Mouse (Mus musculus): ENCODE data around the gene Pxdn. TPM values are rescaled to one million over a fixed set of nuclear protein-coding genes. Genes with fewer than 3 reads are reported as not detected.

The Pxdn gene
- total RNA-seq (2014; rRNA removed), result 81.9 and 84.2 TPM in 2 replicates
- 18.9 and 19.8 TPM in 2 replicates for polyA plus RNA-seq (2015; fragmentation: Nextera tagmentation; extraction: Ambion mirVana)

GRCm38 (mm10) chr12:29937308-29937707 is at the start of gene Pxdn:
Pxdn (plus strand) TSS chr12:29937608.
- H3K27ac ChIP-seq (ENCODE audit: low read depth, low read length), result peak within 1 kb of the TSS; percentile 80
- no peak for ATAC-seq (ENCODE audit: low FRiP score)
- no peak for DNase-seq (ENCODE audit: low spot score)
- H3K9ac ChIP-seq (replicated peaks; ENCODE audit: low read length, poor library complexity, severe bottlenecking), result peak within 1 kb of the TSS; percentile 82
- peaks cover 18% of the 10 kb centered on the region for H3K4me1 ChIP-seq (ENCODE audit: insufficient read depth, low read length)
- peak within 1 kb of the TSS; percentile 79 for H3K4me2 ChIP-seq (ENCODE audit: low read depth, low read length, poor library complexity, severe bottlenecking)
- no peaks in the 10 kb centered on the region for H3K9me3 ChIP-seq (ENCODE audit: low read length)
- no peaks in the 10 kb centered on the region for H3K27me3 ChIP-seq (ENCODE audit: insufficient read depth, low read length)
- H3K4me3 ChIP-seq (ENCODE audit: low read depth, low read length), result peak within 1 kb of the TSS; percentile 79
- 25% methylated on average over 8 of the region's 8 CpGs for WGBS
- no peak for TF ChIP-seq CTCF (IDR thresholded peaks at IDR 0.05)
- H3K36me3 ChIP-seq (ENCODE audit: insufficient read depth, low read length), result no peaks in the 10 kb centered on the region

DNA sequence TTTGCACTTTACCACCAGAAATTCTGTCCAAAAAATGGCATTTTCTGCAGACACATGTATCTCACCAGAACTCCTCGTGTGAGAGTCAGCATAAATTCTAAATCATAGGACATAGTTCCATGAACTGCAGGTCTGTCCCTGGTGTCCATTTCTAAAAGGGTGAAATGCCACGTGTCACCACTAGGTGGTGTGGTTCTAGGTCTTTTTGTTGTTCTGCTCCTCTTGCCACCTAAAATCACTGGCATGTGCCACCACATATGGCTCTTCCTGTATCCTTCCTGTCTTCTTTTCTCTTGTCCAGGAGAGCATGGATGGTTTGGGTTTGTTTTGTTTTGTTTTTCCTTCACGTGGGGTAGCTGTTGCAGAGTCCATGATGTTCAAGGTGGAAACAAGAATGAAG is 42.7 kb upstream of the Pxdn start:
- no peak for ATAC-seq (ENCODE audit: low FRiP score)

GRCm38 (mm10) chr12:29897533-29898085 is 39.8 kb upstream of the Pxdn start:
- H3K27ac ChIP-seq (ENCODE audit: low read depth, low read length), result no peak overlapping the region
- H3K4me2 ChIP-seq (ENCODE audit: low read depth, low read length, poor library complexity, severe bottlenecking), result no peak overlapping the region
- H3K9ac ChIP-seq (replicated peaks; ENCODE audit: low read length, poor library complexity, severe bottlenecking), result no peak overlapping the region
- DNase-seq (ENCODE audit: low spot score), result peak; percentile 37
- H3K4me3 ChIP-seq (ENCODE audit: low read depth, low read length), result no peak overlapping the region
- WGBS, result 72% methylated on average over 3 of the region's 3 CpGs
- ATAC-seq (ENCODE audit: low FRiP score), result no peak
- TF ChIP-seq CTCF (IDR thresholded peaks at IDR 0.05), result no peak
- H3K9me3 ChIP-seq (ENCODE audit: low read length), result no peaks in the 10 kb centered on the region
- no peaks in the 10 kb centered on the region for H3K27me3 ChIP-seq (ENCODE audit: insufficient read depth, low read length)
- no peaks in the 10 kb centered on the region for H3K4me1 ChIP-seq (ENCODE audit: insufficient read depth, low read length)
- H3K36me3 ChIP-seq (ENCODE audit: insufficient read depth, low read length), result peaks cover 13% of the 10 kb centered on the region

More for the DNA sequence above, 42.7 kb upstream of the Pxdn start:
- peaks cover 13% of the 10 kb centered on the region for H3K36me3 ChIP-seq (ENCODE audit: insufficient read depth, low read length)
- H3K27me3 ChIP-seq (ENCODE audit: insufficient read depth, low read length), result no peaks in the 10 kb centered on the region
- H3K4me1 ChIP-seq (ENCODE audit: insufficient read depth, low read length), result no peaks in the 10 kb centered on the region
- no peak overlapping the region for H3K4me2 ChIP-seq (ENCODE audit: low read depth, low read length, poor library complexity, severe bottlenecking)
- DNase-seq (ENCODE audit: low spot score), result peak; percentile 66
- no peak overlapping the region for H3K9ac ChIP-seq (replicated peaks; ENCODE audit: low read length, poor library complexity, severe bottlenecking)
- H3K9me3 ChIP-seq (ENCODE audit: low read length), result no peaks in the 10 kb centered on the region
- no peak overlapping the region for H3K4me3 ChIP-seq (ENCODE audit: low read depth, low read length)
- 0 out of 2 replicates have a peak overlapping the region, but pooled peaks have one; percentile 26 for H3K27ac ChIP-seq (ENCODE audit: low read depth, low read length)
- WGBS, result 20% methylated on average over 3 of the region's 3 CpGs
- peak; percentile 83 for TF ChIP-seq CTCF (IDR thresholded peaks at IDR 0.05)

GRCm38 (mm10) chr12:29904101-29904874 is 33.1 kb upstream of the Pxdn start:
- H3K27ac ChIP-seq (ENCODE audit: low read depth, low read length), result no peak overlapping the region
- H3K9ac ChIP-seq (replicated peaks; ENCODE audit: low read length, poor library complexity, severe bottlenecking), result no peak overlapping the region
- 77% methylated on average over 4 of the region's 4 CpGs for WGBS
- DNase-seq (ENCODE audit: low spot score), result no peak
- no peaks in the 10 kb centered on the region for H3K4me1 ChIP-seq (ENCODE audit: insufficient read depth, low read length)
- H3K36me3 ChIP-seq (ENCODE audit: insufficient read depth, low read length), result peaks cover 6% of the 10 kb centered on the region
- no peaks in the 10 kb centered on the region for H3K27me3 ChIP-seq (ENCODE audit: insufficient read depth, low read length)
- no peak overlapping the region for H3K4me3 ChIP-seq (ENCODE audit: low read depth, low read length)
- no peak for TF ChIP-seq CTCF (IDR thresholded peaks at IDR 0.05)
- no peaks in the 10 kb centered on the region for H3K9me3 ChIP-seq (ENCODE audit: low read length)
- H3K4me2 ChIP-seq (ENCODE audit: low read depth, low read length, poor library complexity, severe bottlenecking), result no peak overlapping the region
- no peak for ATAC-seq (ENCODE audit: low FRiP score)

DNA sequence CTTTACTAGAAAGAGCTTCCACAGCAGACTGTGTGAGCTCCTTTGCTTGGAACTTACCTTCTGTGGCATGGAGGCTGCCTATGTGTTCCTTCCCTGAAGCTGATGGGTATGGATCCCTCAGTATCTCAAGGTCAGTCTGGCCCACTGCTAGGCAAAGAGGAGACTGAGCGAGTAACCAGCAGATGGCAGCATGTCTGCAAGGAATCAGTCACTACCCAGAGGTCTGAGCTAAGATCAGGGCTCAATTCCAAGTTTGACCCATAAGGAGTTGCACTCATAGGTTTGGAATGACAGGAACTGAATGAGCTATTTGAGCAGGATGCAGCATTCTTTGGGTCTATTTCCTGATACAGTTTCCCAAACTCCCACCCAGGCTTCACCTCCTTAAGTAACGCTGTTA is 30.4 kb upstream of the Pxdn start:
- TF ChIP-seq CTCF (IDR thresholded peaks at IDR 0.05), result peak; percentile 77
- ATAC-seq (ENCODE audit: low FRiP score), result no peak
- H3K9ac ChIP-seq (replicated peaks; ENCODE audit: low read length, poor library complexity, severe bottlenecking), result no peak overlapping the region
- H3K4me1 ChIP-seq (ENCODE audit: insufficient read depth, low read length), result no peaks in the 10 kb centered on the region
- peak; percentile 82 for DNase-seq (ENCODE audit: low spot score)
- H3K9me3 ChIP-seq (ENCODE audit: low read length), result no peaks in the 10 kb centered on the region
- H3K27ac ChIP-seq (ENCODE audit: low read depth, low read length), result no peak overlapping the region
- H3K27me3 ChIP-seq (ENCODE audit: insufficient read depth, low read length), result no peaks in the 10 kb centered on the region
- H3K4me3 ChIP-seq (ENCODE audit: low read depth, low read length), result no peak overlapping the region
- no peak overlapping the region for H3K4me2 ChIP-seq (ENCODE audit: low read depth, low read length, poor library complexity, severe bottlenecking)
- WGBS, result 51% methylated on average over 2 of the region's 2 CpGs
- H3K36me3 ChIP-seq (ENCODE audit: insufficient read depth, low read length), result peaks cover 18% of the 10 kb centered on the region

GRCm38 (mm10) chr12:29916139-29916538 is 21.3 kb upstream of the Pxdn start:
- Histone ChIP-seq H3K36me3 (ENCODE audit: insufficient read depth, low read length) (peaks cover 57% of the 10 kb centered on the region), H3K4me2 (ENCODE audit: low read depth, low read length, poor library complexity, severe bottlenecking) (no peak overlapping the region), H3K27ac (ENCODE audit: low read depth, low read length) (no peak overlapping the region), H3K4me1 (ENCODE audit: insufficient read depth, low read length) (no peaks in the 10 kb centered on the region), H3K27me3 (ENCODE audit: insufficient read depth, low read length) (no peaks in the 10 kb centered on the region), H3K4me3 (ENCODE audit: low read depth, low read length) (no peak overlapping the region), H3K9me3 (ENCODE audit: low read length) (no peaks in the 10 kb centered on the region), H3K9ac (replicated peaks; ENCODE audit: low read length, poor library complexity, severe bottlenecking) (no peak overlapping the region)
- no peak for ATAC-seq (ENCODE audit: low FRiP score)
- 86% methylated on average over 3 of the region's 3 CpGs for WGBS
- no peak for TF ChIP-seq CTCF (IDR thresholded peaks at IDR 0.05)
- DNase-seq (ENCODE audit: low spot score), result no peak

All from midbrain, postnatal 0 days (tissue).